Mouse (Mus musculus) left cerebral cortex, adult 2 months (tissue): Measurements from ENCODE around the gene Slc37a1. TPM values are rescaled to one million over a fixed set of nuclear protein-coding genes. Genes with fewer than 3 reads are reported as not detected.
A peak's percentile ranks its signal among the peaks of the same experiment; 100 is the strongest.

Experiments used
- DNase-seq, 2 experiments: peaks; one replicate each; pipeline ENCODE4 v3.0.0; 2021 to 2022; ENCODE audit warnings: low spot score in 2 of 2, mixed read lengths in 1 of 2; ENCODE audit errors: extremely low spot score in 1 of 2
- H3K27ac ChIP-seq: fragments of 200-600 bp; 2 replicates; pipeline ENCODE4 v1.8.1; 2022
- H3K4me3 ChIP-seq: fragments of 200-600 bp; 2 replicates; pipeline ENCODE4 v1.8.1; 2022
- CTCF ChIP-seq: fragments of 200-600 bp; IDR thresholded peaks from 2 replicates; pipeline ENCODE4 v1.8.1; 2022; ENCODE audit warnings: antibody characterized with exemption, mild to moderate bottlenecking, moderate library complexity
- intact Hi-C: fragments of 180-260 bp; cut with DNase I; formaldehyde crosslinking; loops from one replicate; pipeline ENCODE4 v1.15.1; 2025
- long read RNA-seq, 2 experiments: library from polyadenylated mRNA; stranded (forward); transcript quantifications; one replicate each; pipeline ENCODE4 v2.0.0; 2021; ENCODE audit warnings: borderline mapping rate in 2 of 2
- total RNA-seq, 2 experiments: library from RNA; stranded (reverse); gene quantifications; 2 replicates each; pipeline ENCODE4 v1.2.3; 2021

Slc37a1 gene
- 10 to 100 TPM in 1 of 2 experiments, 1 to 10 TPM in 1; 9.4 to 12.0 TPM for total RNA-seq
- long read RNA-seq, experiment 1, transcript Slc37a1-201 (20 exons, 3,389 nt), result major isoform, 7 of 11 reads
- long read RNA-seq, experiment 1, partial matches to known transcripts, result 0 of 11 reads
- long read RNA-seq, experiment 1, other reads (novel, unspliced or antisense), result 4 of 11 reads
- long read RNA-seq, experiment 2, partial matches to known transcripts, result 2 of 7 reads
- long read RNA-seq, experiment 2, other reads (novel, unspliced or antisense), result 1 of 7 reads

GRCm38 (mm10) chr17:31286492-31286891 is at the start of gene Slc37a1:
Gene Slc37a1 (plus strand): TSS chr17:31286792.
- intact Hi-C loops, result no loop called here
- Histone ChIP-seq H3K27ac (no peak within 1 kb of the TSS), H3K4me3 (no peak within 1 kb of the TSS)
- DNase-seq, result no peak
- TF ChIP-seq CTCF, result no peak

- intact Hi-C loops, result no loop called here
- no peak for TF ChIP-seq CTCF
- no peak for DNase-seq
- Histone ChIP-seq H3K4me3 (no peak overlapping the region), H3K27ac (no peak overlapping the region)
Observed at GRCm38 (mm10) chr17:31238234-31239020, 48.2 kb upstream of the Slc37a1 start.

DNA sequence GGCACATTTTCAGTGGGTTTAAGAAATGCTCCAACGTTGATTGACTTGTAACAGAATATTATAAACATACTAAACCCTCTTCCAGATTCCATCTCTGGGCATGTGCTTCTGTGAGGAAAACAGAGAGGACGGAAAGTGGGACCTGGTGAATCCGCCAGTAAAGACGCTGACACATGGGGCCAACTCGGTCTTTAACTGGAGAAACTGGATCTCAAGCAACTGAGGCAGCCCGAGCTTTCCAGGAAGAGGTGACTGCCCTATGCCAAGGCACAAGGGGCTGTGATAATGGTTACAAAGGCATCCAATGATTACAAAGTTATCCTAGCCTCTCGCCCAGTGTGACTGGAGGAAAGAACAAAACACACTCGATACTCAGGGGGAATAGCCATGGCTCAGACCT is 45.4 kb upstream of the Slc37a1 start:
- Histone ChIP-seq H3K4me3 (no peak overlapping the region), H3K27ac (no peak overlapping the region)
- DNase-seq, result no peak
- TF ChIP-seq CTCF, result no peak
- intact Hi-C loops, result no loop called here

- intact Hi-C loops, result loop anchor here (2.0 kb wide), 1 partner anchor 104 kb away; no protein-coding TSS in a partner anchor
- H3K27ac ChIP-seq, result no peak overlapping the region
Observed at GRCm38 (mm10) chr17:31242764-31243163, 43.8 kb upstream of the Slc37a1 start.

GRCm38 (mm10) chr17:31245321-31245720 is 41.3 kb upstream of the Slc37a1 start:
- no peak for DNase-seq
- no peak for TF ChIP-seq CTCF
- no peak overlapping the region for H3K4me3 ChIP-seq
- H3K27ac ChIP-seq, result no peak overlapping the region
- intact Hi-C loops, result no loop called here

More at GRCm38 (mm10) chr17:31242764-31243163, 43.8 kb upstream of the Slc37a1 start:
- H3K4me3 ChIP-seq, result no peak overlapping the region
- TF ChIP-seq CTCF, result peak; percentile 48
- no peak for DNase-seq

DNA sequence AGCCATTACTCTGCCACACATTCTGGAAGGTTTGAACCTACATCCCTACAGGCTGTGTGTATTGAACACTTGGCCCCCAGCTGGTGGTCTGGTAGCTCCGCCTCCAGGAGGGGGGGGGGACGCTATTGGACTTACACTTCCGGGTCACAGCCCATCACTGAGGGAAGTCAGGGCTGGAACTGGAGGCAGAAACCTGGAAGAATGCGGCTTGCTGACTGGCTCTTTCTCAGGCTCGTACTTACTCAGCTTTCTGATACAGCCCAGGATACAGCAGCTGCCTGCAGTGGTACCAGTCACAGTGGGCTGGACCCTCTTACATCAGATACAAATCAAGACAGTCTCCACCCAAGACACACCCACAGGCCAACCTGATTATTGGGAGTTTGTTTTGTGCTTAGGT is 39.4 kb upstream of the Slc37a1 start:
- H3K27ac ChIP-seq, result no peak overlapping the region
- no peak for TF ChIP-seq CTCF

GRCm38 (mm10) chr17:31253951-31254350 is 32.6 kb upstream of the Slc37a1 start:
- TF ChIP-seq CTCF, result no peak
- DNase-seq, result no peak
- H3K4me3 ChIP-seq, result no peak overlapping the region
- H3K27ac ChIP-seq, result no peak overlapping the region
- intact Hi-C loops, result loop anchor here (1.0 to 2.0 kb wide), 4 partner anchors 23 to 55 kb away; partner anchors contain the start of gene Rsph1

More for the DNA sequence above, 39.4 kb upstream of the Slc37a1 start:
- no peak overlapping the region for H3K4me3 ChIP-seq
- no peak for DNase-seq
- intact Hi-C loops, result no loop called here

DNA sequence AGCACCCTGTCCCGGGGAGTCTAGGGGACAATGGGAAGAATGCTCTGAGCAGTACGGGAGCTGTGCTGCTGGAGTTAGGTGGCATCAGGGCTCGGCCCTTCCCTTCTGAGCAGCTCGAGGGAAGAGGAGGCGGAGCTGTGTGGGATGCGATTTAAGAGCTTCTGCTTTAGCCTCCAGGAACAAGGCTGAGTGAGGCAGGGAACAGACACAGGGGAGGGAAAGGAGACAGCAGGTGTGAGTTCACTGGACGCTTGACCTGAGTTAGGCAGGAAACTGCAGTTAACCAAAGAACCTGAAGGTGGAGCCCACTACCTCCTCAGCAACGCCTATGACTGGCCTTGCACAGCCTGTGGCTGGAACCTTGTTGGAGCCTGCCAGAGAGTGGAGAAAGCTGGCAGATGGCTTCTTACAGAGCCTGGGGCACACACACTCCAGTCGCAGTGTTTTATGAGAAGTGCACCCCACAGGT is 32.1 kb upstream of the Slc37a1 start:
- peak; percentile 76 to 79 for DNase-seq
- intact Hi-C loops, result loop anchor here (1.0 to 2.0 kb wide), 4 partner anchors 22 to 55 kb away; partner anchors contain the start of gene Rsph1
- peak; percentile 99 for TF ChIP-seq CTCF
- no peak overlapping the region for H3K27ac ChIP-seq
- H3K4me3 ChIP-seq, result no peak overlapping the region

DNA sequence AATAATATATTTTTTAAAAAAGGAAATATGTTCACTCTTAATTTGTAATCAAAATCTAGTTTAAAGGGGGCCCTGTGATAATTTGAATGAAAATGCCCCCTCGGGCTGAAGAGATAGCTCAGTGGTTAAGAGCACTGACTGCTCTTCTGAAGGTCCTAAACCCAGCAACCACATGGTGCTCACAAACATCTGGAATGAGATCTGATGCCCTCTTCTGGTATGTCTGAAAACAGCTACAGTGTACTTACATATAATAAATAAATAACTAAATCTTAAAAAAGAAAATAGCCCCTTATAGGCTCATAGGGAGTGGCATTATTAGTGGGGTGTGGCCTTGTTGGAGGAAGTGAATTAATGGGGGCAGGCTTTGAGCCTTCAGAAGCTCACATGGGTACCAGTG is 29.4 kb upstream of the Slc37a1 start:
- DNase-seq, result no peak
- intact Hi-C loops, result loop anchor here (2.0 kb wide), 1 partner anchor 236 kb away; no protein-coding TSS in a partner anchor
- Histone ChIP-seq H3K27ac (no peak overlapping the region), H3K4me3 (no peak overlapping the region)
- peak; percentile 12; the same call in 1 of the 2 replicates for TF ChIP-seq CTCF

DNA sequence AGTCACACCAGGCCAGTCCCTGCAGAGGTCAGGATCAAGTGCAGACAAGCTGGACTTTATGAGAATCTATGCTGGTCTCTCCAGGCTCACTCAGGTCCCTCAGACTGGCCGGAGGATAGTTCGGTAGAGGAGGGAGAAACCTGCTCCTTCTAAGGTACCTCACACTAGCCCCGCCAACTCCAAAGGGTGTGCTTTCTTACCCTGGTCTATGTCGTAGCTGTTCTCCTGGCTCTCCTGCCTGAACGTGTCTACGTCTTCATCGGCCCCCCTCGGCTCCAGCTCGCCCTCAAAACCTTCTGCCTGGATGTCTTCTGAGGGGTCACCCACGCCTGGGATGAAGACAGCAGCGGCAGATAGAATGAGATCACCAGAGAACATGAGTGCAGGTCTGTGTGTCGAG is 28.7 kb upstream of the Slc37a1 start:
- intact Hi-C loops, result loop anchor here (2.0 kb wide), 1 partner anchor 235 kb away; no protein-coding TSS in a partner anchor
- Histone ChIP-seq H3K4me3 (no peak overlapping the region), H3K27ac (no peak overlapping the region)
- DNase-seq, result no peak
- no peak for TF ChIP-seq CTCF

DNA sequence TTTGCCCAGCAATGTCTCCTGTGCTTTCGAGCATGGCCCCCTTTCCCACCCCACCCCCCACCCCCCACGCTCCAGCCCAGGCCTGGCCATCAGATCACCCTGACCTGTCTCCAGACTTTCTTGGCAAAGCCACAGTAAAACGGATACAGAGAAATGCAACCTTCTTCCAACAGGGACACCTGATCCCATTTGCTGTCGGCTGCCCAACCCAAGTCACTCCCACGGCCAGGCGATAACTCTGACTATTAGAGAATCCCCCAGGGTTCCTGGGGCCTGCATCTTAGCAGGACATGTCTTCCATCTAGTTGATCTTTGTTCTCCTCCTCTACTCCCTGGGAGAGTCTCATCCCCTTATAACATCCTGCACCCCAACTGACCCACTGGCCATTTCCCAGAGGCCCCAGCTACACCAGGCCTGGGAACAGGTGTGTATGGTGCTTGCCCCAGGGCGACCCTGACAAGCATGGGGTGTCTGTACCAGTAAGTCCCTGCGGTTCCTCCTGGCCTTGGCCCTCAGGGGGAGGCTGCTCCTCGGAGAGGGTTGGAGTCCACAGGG is 28.2 kb upstream of the Slc37a1 start:
- intact Hi-C loops, result no loop called here
- no peak overlapping the region for H3K27ac ChIP-seq
- TF ChIP-seq CTCF, result no peak

DNA sequence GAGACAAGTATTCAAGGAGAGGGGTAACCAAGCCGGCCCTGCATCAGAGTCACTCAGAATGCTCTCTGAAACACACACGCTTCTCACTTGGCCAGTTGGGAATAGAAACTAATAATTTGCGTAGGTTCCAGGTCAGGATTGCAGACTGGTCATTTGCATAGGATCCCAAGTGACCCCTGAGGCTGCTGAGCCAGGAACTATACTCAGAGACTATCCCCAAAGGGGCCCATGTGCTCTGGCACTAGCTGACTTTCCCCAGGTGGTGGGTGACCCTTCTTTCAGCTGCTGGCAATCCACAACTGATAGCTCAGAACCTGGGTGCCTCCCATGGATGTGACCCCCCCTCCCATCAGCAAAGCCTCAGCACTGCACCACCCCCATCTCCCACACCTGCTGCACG is 27.4 kb upstream of the Slc37a1 start:
- no peak overlapping the region for H3K27ac ChIP-seq
- no peak overlapping the region for H3K4me3 ChIP-seq
- intact Hi-C loops, result no loop called here
- DNase-seq, result no peak
- no peak for TF ChIP-seq CTCF

More for the DNA sequence above, 28.2 kb upstream of the Slc37a1 start:
- DNase-seq, result no peak
- H3K4me3 ChIP-seq, result no peak overlapping the region
